Mouse (Mus musculus): ENCODE data around the gene Wnk1.
A peak's percentile ranks its signal among the peaks of the same experiment; 100 is the strongest.
"Not testable (repeated sequence)": the region's sequence is repeated elsewhere in the genome, so short reads cannot be mapped to it uniquely, and the experiment has no call there.

Gene Wnk1

DNA sequence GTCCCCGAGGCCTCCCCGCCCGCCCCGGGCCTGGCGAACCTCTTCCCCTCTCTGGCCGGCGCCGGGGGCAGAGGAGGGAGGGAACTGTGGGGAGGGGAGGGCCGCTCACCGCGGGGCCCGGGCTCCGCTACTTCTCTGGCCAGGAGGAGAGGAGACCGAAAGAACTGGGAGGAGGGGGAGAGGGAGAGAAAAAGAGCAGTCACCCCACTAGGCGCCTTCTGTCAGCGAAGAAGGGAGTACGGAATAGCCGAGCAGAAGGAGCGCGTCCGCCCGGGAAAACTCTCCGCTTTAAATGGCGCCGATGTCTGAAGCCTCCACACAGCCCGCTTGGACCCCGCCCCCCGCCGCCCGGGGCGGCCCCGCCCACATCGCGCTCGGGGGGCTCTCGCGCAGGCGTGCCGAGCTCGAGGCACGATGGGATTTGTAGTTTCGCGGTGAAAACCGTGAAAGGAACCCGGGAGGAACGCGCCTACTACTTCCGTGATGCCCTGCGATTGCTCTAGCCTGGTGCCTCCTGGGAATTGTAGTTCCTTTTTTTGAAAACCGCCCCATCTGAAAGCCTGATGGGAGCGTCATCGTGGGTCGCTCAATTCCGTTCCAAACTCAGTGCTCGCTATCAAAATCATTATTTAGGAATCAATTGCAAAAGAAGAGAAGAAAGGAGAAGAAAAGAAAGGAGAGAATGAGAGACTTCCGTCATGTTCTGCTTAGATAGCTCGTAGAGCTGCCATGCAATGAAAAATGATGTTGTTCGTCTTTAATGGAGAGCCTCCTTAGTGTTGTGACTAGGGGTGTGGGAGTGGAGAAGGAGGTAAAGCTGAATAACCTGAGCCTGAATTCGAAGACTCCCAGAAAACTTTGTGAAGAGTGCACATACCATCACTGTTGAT, at the start of gene Wnk1:
Gene Wnk1, minus strand, starts transcription at position 307 of the 890 bp plus-strand sequence.
- DNase-seq (ENCODE audit: low spot score in 2 of 2), result peak; percentile 95 to 99

DNA sequence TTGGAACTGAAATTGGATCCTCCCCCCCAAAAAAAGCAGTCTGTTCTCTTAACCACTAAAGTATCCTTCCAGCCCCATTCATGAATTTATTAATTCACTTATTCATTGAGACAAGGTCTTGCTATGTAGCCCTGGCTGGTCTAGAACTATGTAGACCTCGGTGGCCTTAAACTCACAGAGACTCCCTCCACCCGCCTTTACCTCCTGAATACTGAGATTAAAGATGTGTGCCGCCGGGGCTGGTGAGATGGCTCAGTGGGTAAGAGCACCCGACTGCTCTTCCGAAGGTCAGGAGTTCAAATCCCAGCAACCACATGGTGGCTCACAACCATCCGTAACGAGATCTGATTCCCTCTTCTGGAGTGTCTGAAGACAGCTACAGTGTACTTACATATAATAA, 48.6 kb upstream of the Wnk1 start:
- not testable (repeated sequence) for DNase-seq (ENCODE audit: low spot score in 2 of 2)

GRCm38 (mm10) chr6:120085832-120086231, 47.4 kb upstream of the Wnk1 start:
- no peak for DNase-seq (ENCODE audit: low spot score in 2 of 2)

DNA sequence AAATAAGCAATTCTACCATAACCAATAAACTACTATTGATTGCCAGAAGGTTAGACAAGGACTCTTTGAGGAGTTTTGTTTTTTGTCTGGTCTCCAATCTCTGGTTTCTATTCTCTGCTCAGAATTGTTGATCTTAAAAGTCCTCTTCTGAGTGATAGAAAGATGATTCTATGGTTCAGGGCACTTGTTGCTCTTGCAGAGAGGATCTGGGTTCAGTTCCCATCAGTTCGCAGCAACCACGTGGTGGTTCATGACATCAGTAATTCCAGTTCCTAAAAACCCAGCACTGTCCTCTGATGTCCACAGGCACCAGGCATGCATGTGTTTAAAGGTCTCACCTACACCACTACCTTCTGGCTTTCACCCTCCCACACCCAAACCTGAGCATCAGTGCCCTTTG, 46.5 kb upstream of the Wnk1 start:
- DNase-seq (ENCODE audit: low spot score in 2 of 2), result no peak

- DNase-seq (ENCODE audit: low spot score in 2 of 2), result no peak
Observed at GRCm38 (mm10) chr6:120083442-120083841, 45.0 kb upstream of the Wnk1 start.

DNA sequence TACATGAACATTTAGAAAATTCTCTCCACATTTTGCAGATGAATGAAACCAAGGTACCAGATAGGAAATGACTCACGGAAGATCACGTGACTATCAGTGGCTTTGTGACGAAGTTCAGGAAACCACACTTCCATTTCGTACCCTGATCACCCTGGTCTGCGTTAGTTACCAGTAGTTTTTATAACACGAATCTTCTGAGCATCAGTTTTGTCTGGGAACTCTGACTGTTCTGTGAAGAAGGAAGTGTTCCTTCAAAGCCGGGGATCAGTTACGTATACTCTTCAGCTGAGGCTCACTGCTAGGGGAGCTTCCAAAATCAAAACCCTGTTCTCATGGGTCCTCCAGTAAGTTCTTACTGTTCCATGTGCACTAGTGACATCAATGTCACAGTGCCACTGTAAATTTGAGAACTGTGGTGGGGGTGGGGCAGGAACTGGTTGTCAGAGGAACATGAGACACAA, 44.5 kb upstream of the Wnk1 start:
- DNase-seq (ENCODE audit: low spot score in 2 of 2), result no peak

GRCm38 (mm10) chr6:120082251-120082950, 43.9 kb upstream of the Wnk1 start:
- no peak for DNase-seq (ENCODE audit: low spot score in 2 of 2)

DNA sequence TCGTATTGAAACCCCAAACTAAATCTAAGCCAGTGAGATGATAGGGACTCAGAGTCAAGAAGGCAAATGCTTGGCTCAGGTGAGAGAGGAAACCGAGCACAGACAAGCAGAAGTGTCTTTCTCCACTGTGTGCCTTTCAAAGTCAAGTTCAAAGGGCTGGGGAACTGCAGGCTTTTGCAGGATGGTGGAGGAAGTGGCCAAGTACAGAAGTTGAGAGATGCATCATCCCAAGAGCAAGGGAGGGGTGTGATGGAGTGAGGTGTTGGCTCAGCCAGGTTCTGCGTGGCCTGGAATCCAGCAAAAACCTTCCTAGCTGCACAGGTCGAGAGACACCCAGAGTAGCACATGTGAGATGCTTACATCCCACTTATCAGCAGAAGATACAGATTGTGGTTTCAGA, 43.0 kb upstream of the Wnk1 start:
- no peak for DNase-seq (ENCODE audit: low spot score in 2 of 2)

GRCm38 (mm10) chr6:120079547-120079946, 41.1 kb upstream of the Wnk1 start:
- no peak for DNase-seq (ENCODE audit: low spot score in 2 of 2)

- no peak for DNase-seq (ENCODE audit: low spot score in 2 of 2)
Observed at GRCm38 (mm10) chr6:120076619-120077450, 38.4 kb upstream of the Wnk1 start.

GRCm38 (mm10) chr6:120072630-120073029, 34.2 kb upstream of the Wnk1 start:
- DNase-seq (ENCODE audit: low spot score in 2 of 2), result no peak

GRCm38 (mm10) chr6:120069546-120069945, 31.1 kb upstream of the Wnk1 start:
- DNase-seq (ENCODE audit: low spot score in 2 of 2), result no peak

DNA sequence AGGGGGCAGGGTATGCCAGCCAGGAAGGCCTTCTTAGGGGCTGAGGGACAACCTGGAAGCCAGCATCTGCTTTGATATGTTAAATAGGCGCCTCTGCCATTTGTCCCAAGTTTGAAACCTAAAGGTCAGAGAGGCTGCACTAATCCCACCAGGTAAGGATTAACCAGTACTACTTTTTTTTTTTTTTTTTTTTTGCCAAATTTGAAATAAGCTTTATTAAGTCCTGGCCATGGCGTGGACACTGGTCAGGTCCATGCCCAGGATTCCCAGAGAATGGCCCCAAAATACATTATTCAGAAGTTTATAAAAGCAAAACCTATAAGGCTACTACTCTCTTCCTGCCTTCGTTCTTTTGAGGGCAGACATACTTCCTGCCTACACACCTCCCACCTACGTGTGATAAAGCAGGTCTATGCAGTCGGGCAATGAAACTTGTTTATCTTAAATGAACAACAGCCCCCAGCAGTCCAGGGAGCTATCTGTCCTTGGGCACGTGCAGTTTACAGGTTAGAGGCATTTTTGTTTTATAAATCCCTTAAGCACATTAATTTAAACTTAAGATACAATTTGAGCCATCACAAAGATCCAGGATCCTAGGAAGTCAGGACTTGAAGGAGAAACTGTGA, 27.2 kb upstream of the Wnk1 start:
- no peak for DNase-seq (ENCODE audit: low spot score in 2 of 2)

DNA sequence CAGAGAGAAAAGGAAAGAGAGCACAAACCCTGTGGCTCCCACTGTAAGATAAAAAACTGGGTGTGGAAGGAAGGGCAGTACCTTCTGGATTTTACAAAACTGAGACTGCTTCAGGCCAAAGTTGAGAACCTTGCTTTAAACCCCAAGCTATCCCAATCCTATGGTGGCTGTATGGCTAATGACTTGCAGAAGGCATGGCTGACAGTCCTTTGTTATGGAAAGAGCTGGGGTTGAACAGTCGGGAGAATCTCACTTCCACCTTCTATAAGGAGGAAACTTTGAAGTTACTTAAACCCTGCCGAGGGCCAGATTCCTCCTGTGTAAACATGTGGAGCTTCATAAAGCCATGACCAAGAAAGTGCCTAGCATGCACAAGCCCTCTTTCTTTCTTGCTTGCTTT, 26.2 kb upstream of the Wnk1 start:
- DNase-seq (ENCODE audit: low spot score in 2 of 2), result no peak

GRCm38 (mm10) chr6:120062934-120063333, 24.5 kb upstream of the Wnk1 start:
- peak in 1 of 2 experiments; percentile 6 for DNase-seq (ENCODE audit: low spot score in 2 of 2)

DNA sequence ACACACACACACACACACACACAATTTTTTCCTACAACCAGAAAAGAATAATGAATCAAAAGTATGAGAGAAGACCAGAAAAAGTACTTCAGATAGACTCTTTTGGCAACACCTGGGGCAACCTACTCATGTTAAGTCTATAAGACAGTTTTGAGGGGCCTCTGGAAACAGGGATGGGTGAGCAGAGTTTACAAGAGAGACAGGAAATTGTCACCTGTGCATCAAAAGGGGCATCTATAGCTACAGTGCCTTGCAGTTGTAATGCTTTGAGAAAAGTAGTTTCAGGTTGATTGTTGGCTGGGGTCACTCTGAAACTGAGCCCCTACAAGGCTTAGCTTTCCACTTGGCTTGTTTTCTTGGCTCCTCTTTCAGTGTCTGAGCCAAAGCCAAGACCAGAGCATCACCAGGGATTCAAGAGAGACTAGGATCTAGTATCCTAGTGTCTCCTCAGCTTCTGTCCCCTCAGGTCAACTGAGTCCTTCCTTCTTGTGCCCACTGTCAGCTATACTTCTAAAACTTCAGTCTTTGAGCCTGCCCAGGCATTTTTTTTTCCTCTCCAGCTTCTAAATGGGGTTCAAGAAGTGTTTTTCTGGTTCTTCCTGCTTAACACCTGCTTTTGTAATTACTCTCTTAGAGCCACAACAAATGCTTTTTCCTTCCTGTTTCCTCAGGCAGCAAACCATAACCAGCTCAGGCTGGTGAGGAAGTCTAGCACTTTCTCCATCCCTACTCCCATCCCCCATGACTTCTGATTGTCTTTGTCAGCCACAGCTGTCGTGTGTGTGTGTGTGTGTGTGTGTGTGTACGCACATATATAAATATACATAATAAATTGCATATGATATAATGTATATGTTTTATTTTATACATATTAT, 17.4 kb upstream of the Wnk1 start:
- no peak for DNase-seq (ENCODE audit: low spot score in 2 of 2)

DNA sequence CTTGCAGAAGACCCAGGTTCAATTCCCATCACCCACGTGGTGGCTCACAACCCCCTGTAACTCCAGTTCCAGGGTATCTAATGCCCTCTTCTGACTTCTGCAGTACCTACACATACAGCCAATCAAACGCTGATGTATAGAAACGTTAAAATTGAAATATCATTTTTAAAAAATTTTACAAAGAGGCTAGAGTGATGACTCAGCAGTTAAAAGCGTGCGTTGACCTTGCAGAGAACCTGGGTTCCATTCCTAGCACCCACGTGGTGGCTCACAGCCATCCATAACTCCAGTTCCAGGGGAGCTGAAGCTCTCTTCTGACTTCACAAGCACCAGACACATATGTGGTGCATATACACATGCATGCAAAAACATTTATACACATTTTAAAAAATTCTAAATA, 15.9 kb upstream of the Wnk1 start:
- no peak for DNase-seq (ENCODE audit: low spot score in 2 of 2)

DNA sequence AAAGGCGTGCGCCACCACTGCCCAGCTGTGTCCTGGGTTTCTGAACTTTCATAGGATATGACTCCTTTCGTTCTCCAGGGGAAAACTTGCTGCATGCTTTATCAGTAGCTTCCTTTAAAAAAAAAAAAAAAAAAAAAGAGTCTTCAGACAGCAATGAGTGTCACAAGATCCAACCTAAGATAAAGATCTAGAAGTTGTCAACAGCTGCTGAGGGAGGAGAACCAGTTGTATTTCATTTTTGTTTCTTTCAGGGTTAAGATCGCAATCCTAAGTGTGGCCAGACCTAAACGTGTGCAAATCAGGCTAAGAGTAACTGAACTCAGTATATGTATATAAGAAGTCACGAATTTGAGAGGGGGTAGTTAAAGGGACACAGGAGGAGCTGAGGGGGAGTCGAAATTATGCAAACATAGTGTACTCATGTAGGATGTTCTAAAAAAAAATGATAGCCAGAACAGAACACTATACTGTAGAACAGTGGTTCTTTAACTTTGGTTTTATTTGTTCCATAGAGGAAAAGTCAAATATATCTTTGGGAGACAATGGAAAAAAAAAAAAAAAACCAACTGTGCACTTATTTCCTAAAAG, 9.3 kb upstream of the Wnk1 start:
- DNase-seq (ENCODE audit: low spot score in 2 of 2), result peak in 1 of 2 experiments; percentile 17

GRCm38 (mm10) chr6:120045406-120045805, 6.9 kb upstream of the Wnk1 start:
- no peak for DNase-seq (ENCODE audit: low spot score in 2 of 2)

DNA sequence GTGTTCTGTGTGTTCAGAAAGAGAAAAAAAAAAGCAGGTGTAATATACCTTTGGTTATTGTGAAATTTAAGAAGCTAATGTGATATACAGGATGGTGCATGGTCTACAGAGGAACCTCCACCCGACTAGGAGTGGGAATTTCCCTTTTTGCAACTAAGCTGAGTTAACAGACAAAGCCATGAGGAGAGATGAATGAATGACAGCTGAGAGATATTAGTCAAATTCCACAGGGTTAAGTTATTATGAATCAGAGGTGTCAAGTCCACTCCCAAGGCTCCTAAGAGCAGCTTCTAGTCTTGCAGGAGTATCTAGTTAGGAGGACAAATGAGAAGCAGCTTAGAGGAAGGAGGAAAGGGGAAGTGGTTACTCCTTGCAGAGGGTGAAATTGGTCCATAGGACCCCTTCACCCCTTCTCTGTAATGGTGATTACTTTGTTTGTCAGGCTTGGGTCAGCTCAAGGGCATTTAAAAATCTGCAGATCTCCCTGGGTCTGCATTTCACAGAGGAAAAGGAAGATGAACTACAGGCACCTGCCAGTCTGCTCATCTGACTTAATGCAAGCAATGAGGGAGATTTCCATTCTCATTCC, 4.3 kb upstream of the Wnk1 start:
- DNase-seq (ENCODE audit: low spot score in 2 of 2), result no peak
